Mouse (Mus musculus): ENCODE data around the gene Lbh.

DNA sequence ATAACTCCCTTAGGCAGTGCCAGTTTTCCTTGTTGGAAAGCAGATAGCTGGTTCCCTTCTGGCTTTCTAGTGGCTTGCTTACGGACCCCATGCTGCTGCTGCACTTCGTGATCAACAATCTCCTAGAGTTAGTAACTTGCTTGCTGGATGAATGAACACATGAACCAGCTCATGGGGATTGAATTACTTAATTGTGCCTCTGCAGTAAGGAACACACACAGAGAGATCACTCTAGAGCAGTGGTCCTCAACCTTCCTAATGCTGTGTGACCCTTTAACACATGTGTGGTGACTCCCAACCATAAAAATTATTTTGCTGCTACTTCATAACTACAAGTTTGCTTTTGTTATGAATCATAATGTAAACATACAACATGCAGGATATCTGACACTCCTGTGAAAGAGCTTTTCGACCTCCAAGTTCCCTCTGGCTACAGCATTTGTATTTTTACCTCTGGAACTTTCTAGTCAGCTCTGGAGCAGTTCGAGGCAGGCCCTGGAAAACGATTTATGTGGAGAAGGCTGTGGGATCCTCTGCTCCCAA is 41.5 kb downstream of the Lbh start:
- TF ChIP-seq CTCF (IDR thresholded peaks at IDR 0.05; ENCODE audit: borderline replicate concordance, control insufficient read depth, extremely low read depth, insufficient read depth, low read length, poor library complexity) (no peak), POLR2A (IDR thresholded peaks at IDR 0.05; ENCODE audit: control insufficient read depth, extremely low read depth, insufficient read depth, low read length, poor library complexity) (no peak)
